In the genomic region with DNA sequence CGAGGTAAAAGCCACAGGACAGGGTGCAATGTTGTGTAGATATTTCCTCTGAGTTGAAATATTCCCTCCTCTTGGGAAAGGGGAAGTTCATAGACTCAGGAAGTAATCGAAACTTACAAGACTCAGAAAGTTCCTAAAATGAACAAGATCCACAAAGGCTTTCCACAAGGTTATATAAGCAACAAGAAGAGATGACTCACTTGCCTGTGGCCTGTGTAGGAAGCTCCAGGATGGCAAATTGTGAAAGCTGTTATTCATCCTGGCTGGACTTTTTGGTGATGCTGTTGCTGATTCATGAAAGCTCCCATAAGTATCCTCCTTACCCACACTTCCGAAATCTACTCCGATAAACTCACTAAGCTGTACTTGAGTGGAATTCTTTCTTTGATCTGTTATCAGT, we compare ENCODE assay signal across 26 mouse cellular contexts. TPM values are rescaled to one million over a fixed set of nuclear protein-coding genes. Genes with fewer than 3 reads are reported as not detected.
A peak's percentile ranks its signal among the peaks of the same experiment; 100 is the strongest.
DNase-seq lines count a peak whose midpoint lies in the region; ATAC-seq lines count a peak whose summit lies in the region.
"Had no signal": no experiment of that assay in that cellular context is flagged by ENCODE, and none has a peak within 500 bp of the region (broad histone marks: within the 10 kb centered on the region; RNA-seq: fewer than 3 reads in every experiment).

No protein-coding gene starts in this region.

- no peaks in the 10 kb centered on the region for H3K27me3 ChIP-seq in forebrain, embryonic 15.5 days
- H3K27me3 ChIP-seq: heart, embryonic 12.5 days; heart, embryonic 15.5 days; hindbrain, embryonic 13.5 days; Patski had no signal

- no peak overlapping the region for H3K4me3 ChIP-seq in forebrain, embryonic 15.5 days
- H3K4me3 ChIP-seq: gastrocnemius, adult 2 months; heart, embryonic 12.5 days; heart, embryonic 15.5 days; hindbrain, embryonic 10.5 days; hindbrain, embryonic 13.5 days had no signal

- WGBS in forebrain, embryonic 15.5 days = 82% methylated on average over 4 of the region's 4 CpGs

- peak; percentile 38 for DNase-seq in adrenal gland, adult 2 months
- DNase-seq in adrenal gland, adult 8-10 months = no peak
- DNase-seq in 3134 (ENCODE audit: extremely low read depth, insufficient read length, low spot score) = peak; percentile 35
- peak; percentile 31 for DNase-seq in NIH3T3 (ENCODE audit: low read depth)
- no peak for DNase-seq in cerebellum, adult 9-10 months
- DNase-seq in testis, postnatal 10 days (ENCODE audit: low spot score) = no peak
- DNase-seq: adrenal gland, postnatal 25 days; cerebellum, adult 18-20 months; cerebellum, adult 9-11 months; cerebellum, postnatal 36 days; gastrocnemius, adult 2 months; gastrocnemius, postnatal 14 days; heart, adult 18-20 months; heart, postnatal 10 days; heart, postnatal 36 days; kidney, adult 18-20 months had no signal

- H3K4me2 ChIP-seq in forebrain, embryonic 15.5 days (replicated peaks) = no peak overlapping the region
- H3K4me2 ChIP-seq: heart, embryonic 12.5 days; heart, embryonic 15.5 days; hindbrain, embryonic 13.5 days had no signal

- no peak overlapping the region for H3K9ac ChIP-seq in forebrain, embryonic 15.5 days (replicated peaks)
- H3K9ac ChIP-seq: heart, embryonic 12.5 days; heart, embryonic 15.5 days; hindbrain, embryonic 13.5 days had no signal

- no peak overlapping the region for H3K27ac ChIP-seq in forebrain, embryonic 15.5 days (replicated peaks)
- H3K27ac ChIP-seq: gastrocnemius, adult 2 months; heart, embryonic 15.5 days; hindbrain, embryonic 10.5 days; hindbrain, embryonic 13.5 days had no signal

- ATAC-seq in megakaryocyte, adult 5-6 weeks (ENCODE audit: poor library complexity, severe bottlenecking) = peak; percentile 18; the same call in 1 of the 2 replicates
- ATAC-seq in forebrain, embryonic 15.5 days (replicated peaks) = no peak
- ATAC-seq: forebrain, embryonic 14.5 days; hindbrain, embryonic 16.5 days; intestine, embryonic 16.5 days; Patski had no signal

- H3K9me3 ChIP-seq in forebrain, embryonic 15.5 days = no peaks in the 10 kb centered on the region
- H3K9me3 ChIP-seq: heart, embryonic 15.5 days had no signal

- no peaks in the 10 kb centered on the region for H3K4me1 ChIP-seq in forebrain, embryonic 15.5 days
- H3K4me1 ChIP-seq: heart, embryonic 12.5 days; heart, embryonic 15.5 days; hindbrain, embryonic 10.5 days; hindbrain, embryonic 13.5 days had no signal

- no peaks in the 10 kb centered on the region for H3K36me3 ChIP-seq in forebrain, embryonic 15.5 days
- H3K36me3 ChIP-seq: heart, embryonic 12.5 days; heart, embryonic 15.5 days; hindbrain, embryonic 10.5 days; hindbrain, embryonic 13.5 days had no signal

RNA-seq across cellular contexts. Expression of gene Vps13a, which starts 17.2 kb away (rescaled TPM):
- total RNA-seq in adrenal gland, adult 2 months (2021) = 10 to 100 TPM; 26.2 to 31.5 TPM
- 0.45 and 0.55 TPM in 2 replicates for polyA plus RNA-seq in adrenal gland, adult 2 months (2012; rRNA removed)
- total RNA-seq in adrenal gland, adult 8-10 months (2022) = 10 to 100 TPM; 33.9 to 48.8 (median 43.2) TPM
- total RNA-seq in megakaryocyte, adult 5-6 weeks (2015) = 25.9 and 27.4 TPM in 2 replicates
- total RNA-seq in megakaryocyte, adult 5-6 weeks (2017) = 35.6 and 36.6 TPM in 2 replicates
- polyA plus RNA-seq in forebrain, embryonic 15.5 days (2015; fragmentation: Nextera tagmentation; extraction: Ambion mirVana) = 7.7 TPM in 2 replicates

Comparison
In these comparisons a context has a peak if more than half of its experiments do, and no peak if none do; other contexts are left out.
1. DNase-seq: peak in adrenal gland, adult 2 months (single experiment), 3134 (single experiment) and NIH3T3 (single experiment); none in adrenal gland, adult 8-10 months (single experiment), cerebellum, adult 9-10 months (single experiment) and testis, postnatal 10 days (single experiment).